In genomic region chr5:142220851-142221503, GRCm38 (mm10) we compare ENCODE assay signal across 8 mouse cellular contexts.
DNase-seq lines count a peak whose midpoint lies in the region; ATAC-seq and TF ChIP-seq lines count a peak whose summit lies in the region.

No protein-coding gene starts in this region.

- no peak overlapping the region for H3K4me3 ChIP-seq in left cerebral cortex, adult 2 months

- TF ChIP-seq CTCF in left cerebral cortex, adult 2 months (IDR thresholded peaks at IDR 0.05): peak; percentile 58

- DNase-seq in cerebellum, adult 8-10 months: peak; percentile 7
- no peak for DNase-seq in left cerebral cortex, adult 2 months (ENCODE audit: extremely low spot score in 1 of 2, low spot score in 2 of 2)
- DNase-seq in left cerebral cortex, postnatal 36 days (ENCODE audit: low spot score in 2 of 2): no peak
- peak; percentile 17 for DNase-seq in adrenal gland, postnatal 25 days
- peak; percentile 43 for DNase-seq in retina, embryonic 14.5 days (ENCODE audit: low spot score)
- DNase-seq in MN1 (ENCODE audit: low spot score): no peak
- DNase-seq in gastrocnemius, adult 18-20 months (ENCODE audit: low spot score): no peak

- no peak for ATAC-seq in cerebellum, adult (ENCODE audit: insufficient number of reproducible peaks, low FRiP score, low TSS enrichment)

- intact Hi-C loops in left cerebral cortex, adult 2 months (cut with DNase I): no loop called here
- intact Hi-C loops in left cerebral cortex, postnatal 36 days (cut with DNase I): no loop called here

- H3K27ac ChIP-seq in left cerebral cortex, adult 2 months: no peak overlapping the region

Comparison
In these comparisons a context has a peak if more than half of its experiments do, and no peak if none do; other contexts are left out.
1. DNase-seq: peak in cerebellum, adult 8-10 months (single experiment), adrenal gland, postnatal 25 days (single experiment) and retina, embryonic 14.5 days (single experiment); none in left cerebral cortex, adult 2 months (0 of 2), left cerebral cortex, postnatal 36 days (0 of 2), MN1 (single experiment) and gastrocnemius, adult 18-20 months (single experiment).